Mouse (Mus musculus) neural tube, embryonic 10.5 days (tissue): ENCODE data around the gene Pklr.

Source experiments
- DNase-seq: peaks from one replicate; pipeline ENCODE4 v3.0.0-alpha.2; 2017; ENCODE audit warnings: low spot score; ENCODE audit errors: extremely low spot score

Pklr gene

DNA sequence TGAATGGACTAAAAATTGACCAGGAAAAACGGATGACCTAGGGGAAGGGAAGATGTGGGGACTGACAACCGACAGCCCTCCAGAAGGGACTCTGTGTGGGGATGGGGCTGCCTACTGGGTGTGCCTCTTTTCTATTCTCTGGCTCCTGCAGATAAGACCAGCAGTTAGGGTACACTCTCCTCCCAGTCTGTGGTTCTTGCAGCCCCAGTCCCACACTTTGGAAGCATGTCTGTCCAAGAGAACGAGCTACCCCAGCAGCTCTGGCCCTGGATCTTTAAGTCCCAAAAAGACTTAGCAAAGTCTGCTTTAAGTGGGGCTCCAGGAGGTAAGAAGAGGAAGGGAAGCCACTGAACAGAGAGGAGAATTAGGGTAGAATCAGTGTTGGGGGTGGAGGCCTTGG is at the start of gene Pklr:
TSS of gene Pklr (plus strand) at position 185 of the 400 bp plus-strand sequence.
- no peak for DNase-seq

DNA sequence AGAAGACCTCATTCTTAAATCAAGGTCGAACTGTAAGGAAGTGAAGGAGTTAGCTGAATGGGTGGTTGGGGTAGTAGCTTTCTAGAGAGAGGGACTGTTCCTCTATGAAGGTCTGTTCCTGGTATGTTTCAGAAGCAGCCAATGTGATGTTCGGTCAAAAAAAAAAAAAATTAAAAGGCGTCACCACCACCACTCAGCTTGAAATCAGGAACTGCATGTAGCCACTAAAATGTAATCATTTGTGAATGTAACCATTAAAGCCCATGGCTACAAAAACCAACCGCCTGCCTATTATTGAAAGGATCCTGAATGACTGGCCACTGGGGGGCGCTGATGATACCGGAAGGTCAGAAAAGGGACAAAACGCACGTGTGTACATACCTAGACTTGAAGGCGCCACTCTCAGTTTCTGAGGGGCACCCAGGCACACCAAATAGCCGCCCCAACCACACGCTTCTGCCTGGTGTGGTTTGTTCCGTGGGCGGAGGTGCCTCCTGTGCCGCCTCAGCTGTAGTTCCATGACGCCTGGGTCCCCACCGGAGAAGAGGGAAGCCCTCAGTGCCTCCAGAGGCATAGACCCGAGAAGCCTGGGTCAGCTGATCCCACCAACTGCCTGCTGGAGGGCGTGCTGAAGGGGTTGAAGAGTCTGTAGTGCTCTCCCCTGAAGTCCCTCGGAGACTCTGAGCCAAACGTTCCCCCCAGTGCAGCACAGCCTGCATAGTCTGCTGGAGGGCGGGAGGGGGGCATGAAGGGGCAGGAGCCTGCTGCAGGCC is 48.4 kb upstream of the Pklr start:
- DNase-seq = peak; percentile 80

DNA sequence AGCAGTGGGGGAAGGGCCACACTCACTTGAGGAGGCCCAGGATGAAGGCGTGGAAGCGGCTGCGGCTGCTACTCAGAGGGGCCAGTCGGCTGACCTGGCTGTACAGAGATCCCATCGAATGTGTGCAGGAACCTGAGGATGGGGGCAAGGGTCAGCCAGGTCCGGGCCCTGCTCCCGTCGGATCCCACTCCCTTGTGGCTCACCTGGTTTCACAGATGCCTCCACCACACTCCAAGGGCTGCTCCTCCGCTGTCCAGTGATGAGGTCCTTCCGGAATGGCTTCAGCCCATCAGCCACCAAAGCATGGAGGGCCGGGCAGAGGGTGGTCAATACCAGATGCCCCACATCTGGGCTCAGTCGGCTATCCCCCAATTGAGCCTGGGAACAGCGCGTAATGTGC is 47.0 kb upstream of the Pklr start:
- no peak for DNase-seq

DNA sequence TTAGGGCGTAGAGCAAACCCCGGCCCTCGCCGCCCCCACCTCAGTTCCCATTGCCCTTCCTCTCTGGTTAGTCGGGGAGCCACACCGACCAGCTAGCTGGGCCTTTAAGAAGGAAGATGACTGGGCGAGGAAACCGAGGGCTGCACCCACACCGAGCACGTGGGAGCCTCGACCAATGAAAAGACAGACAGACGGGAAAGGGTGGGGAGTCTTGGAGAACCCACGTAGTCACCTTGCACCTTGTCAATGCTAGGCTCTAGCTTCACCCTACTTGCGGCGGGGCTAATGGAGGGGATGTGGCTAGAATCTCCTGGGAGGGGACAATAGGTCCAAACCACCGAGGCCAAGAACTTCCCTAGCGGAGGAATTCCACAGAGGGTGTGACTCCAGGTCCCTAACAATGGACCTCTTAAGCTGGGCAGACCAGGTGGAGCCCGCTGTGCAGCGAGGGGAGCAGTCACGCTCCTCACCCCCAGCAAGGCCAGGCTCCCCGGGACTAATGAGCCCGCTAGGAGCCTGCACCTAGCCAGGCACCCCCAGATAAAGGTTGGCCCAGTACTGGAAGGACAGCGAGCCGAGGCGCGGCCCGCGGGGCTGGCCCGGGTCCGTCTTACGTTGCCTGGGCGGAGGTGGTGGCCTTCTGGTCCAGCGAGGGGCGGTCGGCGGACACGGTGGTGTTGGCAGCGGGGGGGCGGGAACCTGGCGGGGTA is 45.9 kb upstream of the Pklr start:
- peak; percentile 77 for DNase-seq

DNA sequence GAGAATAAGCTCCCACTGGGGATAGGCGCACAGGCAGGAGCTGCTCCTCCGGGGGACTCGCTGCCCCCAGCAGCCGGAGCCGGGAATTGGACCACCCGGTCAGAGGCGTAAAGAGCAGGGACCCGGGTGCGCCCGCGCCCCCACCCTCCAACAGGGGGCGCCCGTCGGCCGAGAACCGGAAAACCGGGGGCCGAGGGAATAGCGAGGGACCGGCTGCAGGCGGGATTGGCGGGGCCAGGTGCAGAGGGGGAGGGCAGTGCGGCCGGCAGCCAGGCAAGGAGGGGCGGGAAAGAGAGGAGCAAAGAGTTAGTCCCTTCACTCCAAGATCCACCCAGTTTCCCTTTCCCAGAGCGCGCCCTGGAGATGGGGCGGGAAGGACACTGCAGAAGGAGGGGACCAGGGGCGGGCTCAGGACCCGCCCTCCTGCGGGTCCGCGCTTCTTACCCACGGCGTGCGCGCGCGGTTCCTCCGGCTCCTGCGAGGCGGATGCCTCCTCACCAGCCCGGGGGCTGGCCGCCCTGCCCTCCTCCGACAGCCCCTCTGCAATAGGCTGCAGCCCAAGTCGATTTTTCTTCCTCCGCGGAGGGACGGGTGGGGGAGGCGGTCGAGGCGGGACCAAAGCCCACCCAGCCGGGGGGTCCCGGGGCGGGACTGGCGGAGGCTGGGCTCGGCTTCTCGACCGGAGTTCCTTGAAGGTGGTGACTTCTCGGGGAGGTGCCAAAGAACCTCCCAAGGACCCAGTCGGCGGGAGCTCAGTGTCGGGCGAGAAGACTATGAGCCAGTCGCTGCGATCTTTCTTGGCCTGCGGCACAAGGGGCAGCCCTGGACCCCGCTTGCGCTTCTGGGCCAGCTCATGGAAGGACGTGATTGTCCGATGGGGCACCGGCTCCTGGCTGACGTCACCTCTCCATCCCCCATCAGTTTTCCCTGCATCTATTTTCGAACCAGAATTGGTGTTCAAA is 45.0 kb upstream of the Pklr start:
- peak; percentile 92 for DNase-seq

DNA sequence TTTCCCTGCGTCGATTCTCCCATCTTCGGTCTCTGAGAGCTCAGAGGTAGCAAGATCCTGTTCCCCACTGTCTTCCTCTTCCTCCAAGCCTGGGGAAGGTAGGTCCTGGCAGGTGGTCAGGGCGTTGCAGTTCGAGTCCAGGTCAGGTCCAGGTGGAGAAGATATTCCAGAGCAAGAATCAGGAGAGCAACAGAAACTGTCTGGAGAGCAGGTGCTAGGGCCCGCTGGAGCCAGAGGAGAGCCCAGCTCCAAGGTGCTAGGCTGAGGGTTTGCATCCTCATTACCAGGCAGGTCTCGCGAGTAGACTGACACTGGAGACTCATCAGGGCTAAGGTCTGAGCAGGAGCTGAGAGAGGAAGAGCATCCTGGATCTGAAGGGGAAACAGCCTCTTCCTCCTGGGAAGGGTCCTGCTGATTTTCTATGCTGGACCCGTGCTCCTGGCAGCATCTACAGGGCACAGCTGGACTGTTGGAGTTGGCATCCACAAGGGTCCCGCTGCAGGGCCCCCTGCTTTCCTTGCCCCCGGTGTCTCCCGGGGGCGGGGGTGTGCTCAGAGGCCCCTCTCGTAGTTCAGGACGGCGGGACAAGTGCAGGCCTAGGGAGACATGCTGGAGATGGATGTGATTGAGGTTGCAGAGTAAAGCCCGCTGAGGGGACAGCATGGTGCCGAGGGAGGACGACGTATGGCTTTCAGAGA is 44.0 kb upstream of the Pklr start:
- peak; percentile 22 for DNase-seq

DNA sequence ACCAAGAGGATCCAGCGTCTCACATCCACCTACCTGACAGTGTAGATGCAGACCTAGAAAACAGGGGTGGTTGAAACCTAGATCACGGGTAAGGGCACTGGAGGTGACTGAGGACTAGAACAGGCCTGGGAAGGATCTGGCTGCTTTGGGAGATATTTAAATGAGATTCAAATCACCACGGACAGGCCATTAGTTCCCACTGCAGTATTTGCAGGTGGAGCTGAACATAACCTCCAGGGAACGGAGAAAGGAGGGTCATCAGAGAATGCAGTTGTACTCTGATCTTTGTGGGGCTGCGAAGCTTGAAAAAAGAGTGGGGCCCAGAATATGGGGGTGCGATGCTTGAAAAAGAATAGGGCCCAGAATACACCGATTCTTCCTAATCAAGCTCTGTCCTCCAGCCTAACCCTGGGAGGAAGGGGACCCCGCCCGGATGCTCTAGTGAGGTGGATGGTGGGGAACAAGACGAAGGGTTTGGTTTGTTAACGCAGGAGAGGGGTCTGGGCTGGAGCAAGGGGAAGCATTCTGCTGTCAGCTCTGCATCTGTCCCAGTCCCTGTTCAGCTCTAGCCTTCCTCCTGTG is 43.3 kb upstream of the Pklr start:
- DNase-seq = no peak

DNA sequence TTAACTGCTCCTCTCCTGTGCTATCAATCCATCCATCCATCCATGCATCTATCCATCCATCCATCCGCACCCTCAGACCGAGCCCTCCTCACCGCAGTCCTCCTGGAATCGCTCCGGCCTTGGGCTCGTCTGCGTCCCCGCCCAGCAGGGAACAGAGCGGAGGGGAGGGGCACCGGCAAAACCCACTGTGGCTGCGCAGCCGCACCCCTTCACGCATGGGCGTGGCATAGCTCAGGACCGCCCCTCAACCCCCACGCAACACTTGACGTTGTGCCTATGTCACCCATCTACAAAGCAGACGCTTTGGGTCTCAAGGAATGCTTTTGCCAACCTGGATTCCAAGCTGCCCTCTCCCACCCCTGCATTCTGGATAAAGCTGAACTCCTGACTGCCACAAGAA is 42.8 kb upstream of the Pklr start, which contains the start of gene Rusc1:
TSS of gene Rusc1 (minus strand) at position 137 of the 400 bp plus-strand sequence.
- DNase-seq = peak; percentile 74

DNA sequence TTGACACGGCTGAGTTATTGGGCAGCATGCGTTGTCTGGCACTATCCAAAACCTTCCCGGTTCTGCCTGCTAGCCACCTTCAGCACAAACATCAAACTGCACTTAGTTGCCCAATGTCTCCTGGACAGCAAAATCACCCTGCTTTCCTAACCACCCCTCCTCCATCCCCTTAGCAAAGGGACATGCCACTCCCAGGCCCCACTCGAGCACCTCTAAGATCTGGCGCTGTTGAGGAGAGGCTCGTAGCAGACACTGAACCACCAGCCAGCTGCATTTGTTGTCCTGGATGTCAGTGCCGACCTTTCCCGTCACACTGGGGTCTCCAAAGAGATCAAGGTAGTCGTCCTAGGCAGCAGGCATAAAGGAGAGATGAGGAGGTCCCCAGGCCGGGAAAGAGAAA is 41.9 kb upstream of the Pklr start:
- no peak for DNase-seq

DNA sequence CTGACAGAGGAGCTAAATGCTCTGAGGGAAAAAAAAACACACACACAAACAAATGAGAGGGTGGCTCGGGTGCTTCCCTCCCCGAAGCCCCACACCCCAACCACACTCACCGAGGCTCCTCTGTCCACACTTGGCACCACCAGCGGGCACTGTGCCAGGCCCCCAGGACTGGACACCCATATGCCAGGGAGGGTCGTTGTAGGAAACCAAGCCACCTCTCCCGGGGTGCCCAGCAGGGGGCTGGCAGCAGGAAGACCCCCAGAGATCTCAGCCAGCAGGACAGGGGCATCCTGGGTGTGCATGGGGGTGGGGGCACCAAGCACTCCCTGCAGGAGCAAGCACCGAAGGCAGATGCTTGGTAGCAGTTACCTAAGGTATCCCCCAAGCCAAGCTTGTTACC is 35.1 kb upstream of the Pklr start, which contains the start of gene Gm43738:
TSS of gene Gm43738 (minus strand) at position 289 of the 400 bp plus-strand sequence.
- no peak for DNase-seq

DNA sequence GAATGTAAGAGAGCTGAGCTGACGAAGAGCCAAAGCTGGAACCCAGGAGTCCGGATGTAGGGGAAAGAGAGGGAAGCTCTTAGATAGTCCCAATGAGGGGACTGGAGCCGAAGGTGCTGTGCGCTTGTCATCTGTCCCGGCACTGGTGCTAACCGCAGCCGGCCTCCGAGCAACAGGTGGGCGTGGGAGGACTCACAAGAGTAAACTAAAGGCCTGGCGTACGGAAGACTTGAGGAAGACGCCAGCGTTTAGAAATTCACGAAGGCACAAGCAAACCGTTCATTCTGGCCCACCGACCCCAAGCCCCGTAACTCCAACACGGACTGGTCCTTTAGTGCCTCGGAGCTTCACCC is 34.5 kb upstream of the Pklr start:
- no peak for DNase-seq

DNA sequence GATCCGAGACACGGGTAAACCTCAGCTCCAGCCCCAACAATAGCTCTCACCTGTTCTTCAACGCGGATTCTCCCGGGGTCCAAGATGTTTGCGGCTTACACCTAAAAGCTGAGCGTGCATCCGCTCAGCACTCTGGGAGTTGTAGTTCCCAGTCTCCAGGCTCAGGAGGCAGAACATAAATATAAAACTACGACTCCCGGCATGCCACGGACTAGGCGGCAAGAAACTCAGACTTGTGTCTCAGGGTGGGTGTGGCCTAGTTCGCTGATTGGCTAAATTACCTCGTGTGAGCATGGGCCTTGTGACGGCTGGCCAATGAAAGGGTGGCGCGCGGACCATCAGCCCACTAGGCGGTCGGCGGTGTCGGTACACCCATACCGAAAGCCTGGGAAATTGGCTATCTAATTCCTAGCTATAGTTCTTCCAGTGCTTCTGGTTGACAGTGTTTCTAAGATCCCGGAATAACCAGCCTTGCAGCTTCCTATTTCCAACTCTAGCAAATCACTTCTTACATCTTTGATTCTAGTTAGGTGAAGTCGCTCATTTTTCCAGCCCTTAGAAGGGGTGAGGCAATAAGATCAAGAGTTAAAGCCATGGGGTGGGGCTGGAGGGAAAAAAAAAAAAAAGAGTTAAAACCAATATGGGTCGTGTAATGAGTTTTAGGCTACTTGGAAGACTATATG is 34.0 kb upstream of the Pklr start, which contains the start of gene Fdps:
TSS of gene Fdps (minus strand) at position 148 of the 683 bp plus-strand sequence.
- DNase-seq = peak; percentile 86

DNA sequence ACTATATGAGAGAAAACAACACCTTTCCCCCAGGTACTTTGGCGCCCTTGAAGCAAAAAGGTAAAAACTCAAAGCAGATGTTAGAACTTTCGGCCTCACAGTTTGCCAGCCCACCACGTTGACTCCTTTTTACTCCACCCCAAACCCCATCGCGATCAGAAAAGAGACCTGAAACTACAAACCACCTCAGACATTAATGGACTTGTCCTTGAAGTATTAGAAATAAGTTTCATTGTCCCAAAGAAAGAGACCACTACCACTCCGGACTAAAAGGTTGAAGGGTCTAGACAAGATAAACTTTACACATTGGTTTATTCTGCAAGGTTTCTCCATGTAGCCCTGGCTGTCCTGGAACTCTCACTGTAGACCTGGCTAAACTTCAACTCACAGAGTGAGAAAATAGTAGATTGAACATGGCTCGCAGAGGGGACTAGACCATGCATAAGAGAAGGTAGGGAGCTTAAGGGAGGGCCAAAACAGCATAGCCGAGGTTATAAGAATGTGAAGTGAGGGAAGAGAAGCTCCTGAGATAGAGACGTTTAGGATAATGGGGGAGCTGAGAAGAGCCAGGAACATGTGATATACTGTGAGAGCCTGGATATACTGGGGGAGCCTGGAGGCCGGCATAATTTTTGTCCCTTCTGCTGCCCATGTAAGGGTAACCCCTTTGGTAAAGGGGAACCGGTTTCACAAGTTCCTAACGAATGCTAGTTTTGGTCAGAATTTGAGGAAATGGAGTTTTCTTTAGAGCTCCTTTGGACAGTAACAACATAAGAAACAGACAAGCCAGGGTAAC is 33.2 kb upstream of the Pklr start:
- DNase-seq = no peak

DNA sequence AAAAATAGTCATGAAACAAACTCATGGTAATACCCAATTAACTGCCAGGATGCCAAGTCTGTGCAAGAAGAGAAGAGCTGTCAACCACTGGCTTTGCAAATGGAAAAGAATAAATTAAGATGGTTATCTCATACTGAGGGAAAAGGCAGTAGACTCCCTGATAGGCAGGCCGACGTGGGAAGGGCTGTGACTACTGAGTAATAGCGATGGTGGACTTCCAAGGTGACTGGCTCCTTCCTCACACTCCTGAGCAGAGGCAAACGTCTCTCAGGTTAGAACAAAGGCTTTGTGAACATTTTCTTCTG is 32.7 kb upstream of the Pklr start:
- no peak for DNase-seq

DNA sequence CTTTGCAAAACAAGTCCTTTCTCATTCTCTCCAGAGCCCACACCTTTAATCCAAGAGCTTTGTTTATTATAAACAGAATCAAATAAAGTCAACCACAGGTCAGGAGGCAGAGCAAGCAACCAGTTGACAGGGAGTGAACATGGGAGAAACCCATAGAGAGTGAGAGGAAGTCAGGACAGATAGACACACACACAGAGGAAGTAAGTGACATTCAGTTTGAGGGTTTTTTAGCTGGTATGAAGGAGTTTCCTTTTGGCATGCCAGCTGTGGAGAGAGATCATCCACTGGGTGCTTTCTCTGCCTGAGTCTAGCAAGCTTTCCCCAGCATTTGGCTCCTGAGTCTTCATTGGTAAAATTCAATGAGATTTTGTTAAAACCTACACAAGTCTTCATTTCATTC is 29.1 kb upstream of the Pklr start:
- DNase-seq = no peak

DNA sequence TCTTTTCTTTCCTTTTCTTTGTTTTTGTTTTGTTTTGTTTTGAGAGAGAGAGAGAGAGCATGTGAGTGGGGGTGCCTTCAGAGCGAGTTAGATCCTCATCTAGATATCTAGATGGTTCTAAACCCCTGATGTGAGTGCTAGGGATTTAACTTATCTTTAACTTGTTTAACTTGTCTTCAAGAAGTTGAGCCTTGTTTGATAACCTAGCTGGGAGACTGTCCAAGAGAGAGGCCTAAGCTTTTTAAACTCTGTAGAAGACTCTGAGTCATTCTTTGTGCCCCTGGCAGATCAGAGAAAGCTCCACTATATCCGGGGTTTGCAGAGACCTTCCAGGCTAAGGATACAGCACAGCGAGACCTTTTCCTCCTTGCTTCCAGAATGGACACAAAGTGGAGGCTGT is 28.4 kb upstream of the Pklr start:
- DNase-seq = no peak

DNA sequence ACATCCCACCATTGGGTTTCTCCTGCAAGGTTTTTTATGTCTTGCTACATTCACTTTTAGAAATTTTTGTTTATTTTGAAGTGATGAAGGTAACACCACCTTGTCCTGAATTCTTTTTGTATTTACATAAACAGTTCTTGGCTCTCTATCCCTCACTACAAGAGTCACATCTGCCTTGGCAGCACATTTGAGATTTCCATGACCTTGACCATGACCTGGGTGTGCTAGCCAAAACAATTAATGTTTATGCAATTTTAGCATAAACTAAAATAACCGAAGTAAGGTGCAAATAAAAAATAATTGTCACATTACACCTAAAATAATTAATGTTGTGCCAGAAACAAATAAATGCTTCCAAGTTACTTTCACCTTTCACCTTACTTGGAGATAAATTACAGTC is 27.8 kb upstream of the Pklr start:
- DNase-seq = no peak

DNA sequence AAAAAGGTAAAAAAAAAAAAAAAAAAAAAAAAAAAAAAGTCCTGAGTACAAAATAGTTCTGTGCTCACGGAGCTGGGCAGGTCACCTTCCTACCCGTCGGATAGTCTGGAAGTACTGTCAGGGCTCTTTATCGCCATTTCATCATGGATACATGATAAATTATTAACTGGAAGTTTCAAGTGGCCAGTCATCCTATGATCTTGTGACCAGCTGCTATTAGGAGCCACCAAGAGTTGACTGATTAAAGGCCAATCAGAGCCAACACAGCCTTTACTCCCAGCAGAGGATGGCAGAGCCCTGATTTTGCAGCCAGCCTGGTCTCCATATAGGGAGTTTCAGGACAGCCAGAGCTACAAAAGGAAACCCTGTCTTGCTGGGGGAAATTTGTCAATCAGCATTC is 22.9 kb upstream of the Pklr start:
- no peak for DNase-seq

DNA sequence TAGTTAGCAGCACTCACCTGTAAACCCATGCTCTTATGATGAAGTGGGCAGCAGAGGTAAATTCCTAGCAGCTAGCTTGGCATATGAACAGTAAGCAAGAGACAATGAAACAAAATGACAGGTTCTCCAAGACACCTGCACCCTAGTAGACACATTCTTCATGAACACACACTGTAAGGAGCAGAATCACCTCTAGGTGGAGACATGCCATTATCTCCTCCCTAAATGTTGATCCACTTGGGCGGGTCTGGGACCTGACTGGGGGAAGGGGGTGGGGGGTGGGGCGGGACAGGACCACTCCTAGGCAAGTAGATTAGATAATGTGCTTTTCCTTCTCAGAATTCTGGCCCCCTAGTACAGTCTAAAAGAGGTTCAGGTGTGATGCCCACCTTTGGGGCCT is 20.4 kb upstream of the Pklr start:
- no peak for DNase-seq
